Mouse (Mus musculus) cerebellum, adult 2 months (tissue): ENCODE results near the gene Dazap1. TPM values are rescaled to one million over a fixed set of nuclear protein-coding genes. Genes with fewer than 3 reads are reported as not detected.

ENCODE experiments used
- DNase-seq, 2 experiments: peaks; one replicate each; pipeline ENCODE4 v3.0.0; 2021
- H3K27ac ChIP-seq: fragments of 200-500 bp; 2 replicates; pipeline ENCODE4 v1.5.1; 2012; ENCODE audit warnings: low read length, control low read depth, inconsistent platforms; ENCODE audit not compliant: insufficient read depth
- H3K27me3 ChIP-seq: fragments of 200-500 bp; 2 replicates; pipeline ENCODE4 v1.6.1; 2012; ENCODE audit warnings: inconsistent platforms, mild to moderate bottlenecking, low read length, moderate library complexity; ENCODE audit not compliant: control insufficient read depth, insufficient read depth
- H3K4me1 ChIP-seq: fragments of 200-500 bp; 2 replicates; pipeline ENCODE4 v1.6.1; 2011; ENCODE audit warnings: low read length; ENCODE audit not compliant: control insufficient read depth, insufficient read depth
- H3K4me3 ChIP-seq: fragments of 200-500 bp; replicated peaks from 2 replicates; pipeline ENCODE3; 2011; ENCODE audit warnings: mild to moderate bottlenecking, low read depth, low read length, control low read depth; ENCODE audit not compliant: insufficient read depth
- CTCF ChIP-seq: fragments of 200-500 bp; IDR thresholded peaks from 2 replicates; pipeline ENCODE4 v1.5.1; 2011; ENCODE audit warnings: low read depth, mild to moderate bottlenecking, control low read depth, low read length, moderate library complexity, borderline replicate concordance; ENCODE audit not compliant: insufficient read depth
- POLR2A ChIP-seq: fragments of 200-500 bp; IDR thresholded peaks from 2 replicates; pipeline ENCODE4 v1.6.1; 2011; ENCODE audit warnings: low read length, control low read depth, borderline replicate concordance; ENCODE audit not compliant: insufficient read depth
- WGBS: fragments of 180-500 bp; shearing (Covaris S2); methylation state at CpG from one replicate; pipeline ENCODE4 v1.1.7; 2018; 5-methylcytosine and 5-hydroxymethylcytosine counted together
- polyA plus RNA-seq: library from polyadenylated mRNA; depleted of rRNA; stranded (reverse); fragments of >200 nt; gene quantifications from 2 replicates; pipeline ENCODE4 v1.2.3, GENCODE M21; 2012

Dazap1 gene
- polyA plus RNA-seq, 1 experiment, result 90.2 TPM

- 24% methylated on average over 16 of the region's 16 CpGs for WGBS
- Histone ChIP-seq H3K4me3 (no peak overlapping the region), H3K4me1 (peaks cover 43% of the 10 kb centered on the region)
Observed at GRCm38 (mm10) chr10:80311560-80311959, 50.3 kb downstream of the Dazap1 start.

GRCm38 (mm10) chr10:80312586-80313504 is 51.6 kb downstream of the Dazap1 start:
- no peaks in the 10 kb centered on the region for H3K27me3 ChIP-seq
- no peak for TF ChIP-seq POLR2A
- TF ChIP-seq CTCF, result no peak
- no peak overlapping the region for H3K4me3 ChIP-seq
- DNase-seq, result peak; percentile 65 to 70
- H3K4me1 ChIP-seq, result peaks cover 54% of the 10 kb centered on the region
- WGBS, result 35% methylated on average over 54 of the region's 54 CpGs
- H3K27ac ChIP-seq, result peak overlapping the region; percentile 23; the same call in 1 of the 2 replicates

More at GRCm38 (mm10) chr10:80311560-80311959, 50.3 kb downstream of the Dazap1 start:
- peak in 1 of 2 experiments; percentile 53 for DNase-seq
- Histone ChIP-seq H3K27me3 (no peaks in the 10 kb centered on the region), H3K27ac (no peak overlapping the region; the same call in 1 of the 2 replicates)
- TF ChIP-seq CTCF (no peak), POLR2A (no peak)

GRCm38 (mm10) chr10:80313627-80314201 is 52.4 kb downstream of the Dazap1 start:
- Histone ChIP-seq H3K27me3 (no peaks in the 10 kb centered on the region), H3K4me3 (no peak overlapping the region), H3K4me1 (peaks cover 55% of the 10 kb centered on the region), H3K27ac (0 out of 2 replicates have a peak overlapping the region, but pooled peaks have one; percentile 7)
- DNase-seq, result peak; percentile 74 to 76
- 32% methylated on average over 20 of the region's 20 CpGs for WGBS
- TF ChIP-seq CTCF (no peak), POLR2A (no peak)

GRCm38 (mm10) chr10:80314494-80315001 is 53.3 kb downstream of the Dazap1 start:
- TF ChIP-seq CTCF (no peak), POLR2A (no peak)
- Histone ChIP-seq H3K4me3 (no peak overlapping the region), H3K27ac (0 out of 2 replicates have a peak overlapping the region, but pooled peaks have one; percentile 7), H3K4me1 (peaks cover 58% of the 10 kb centered on the region), H3K27me3 (no peaks in the 10 kb centered on the region)
- peak in 1 of 2 experiments; percentile 41 for DNase-seq
- 51% methylated on average over 16 of the region's 16 CpGs for WGBS

GRCm38 (mm10) chr10:80315315-80315714 is 54.0 kb downstream of the Dazap1 start:
- whole genome bisulfite sequencing, result 62% methylated on average over 27 of the region's 27 CpGs
- H3K27ac ChIP-seq, result no peak overlapping the region
- H3K27me3 ChIP-seq, result no peaks in the 10 kb centered on the region
- H3K4me1 ChIP-seq, result peaks cover 59% of the 10 kb centered on the region
- DNase-seq, result peak in 1 of 2 experiments; percentile 33
- no peak for TF ChIP-seq CTCF
- no peak for TF ChIP-seq POLR2A
- no peak overlapping the region for H3K4me3 ChIP-seq

- DNase-seq, result no peak
- 10% methylated on average over 11 of the region's 11 CpGs for WGBS
- Histone ChIP-seq H3K27ac (no peak overlapping the region), H3K27me3 (no peaks in the 10 kb centered on the region), H3K4me3 (no peak overlapping the region), H3K4me1 (peaks cover 58% of the 10 kb centered on the region)
- no peak for TF ChIP-seq CTCF
Observed at GRCm38 (mm10) chr10:80316359-80316781, 55.1 kb downstream of the Dazap1 start.

- no peak for TF ChIP-seq POLR2A
- no peak for TF ChIP-seq CTCF
- peaks cover 52% of the 10 kb centered on the region for H3K4me1 ChIP-seq
- no peaks in the 10 kb centered on the region for H3K27me3 ChIP-seq
- H3K4me3 ChIP-seq, result no peak overlapping the region
- 27% methylated on average over 10 of the region's 10 CpGs for WGBS
- H3K27ac ChIP-seq, result no peak overlapping the region
- DNase-seq, result no peak
Observed at GRCm38 (mm10) chr10:80317011-80317410, 55.7 kb downstream of the Dazap1 start.
